Mouse (Mus musculus) forebrain, embryonic 12.5 days (tissue): ENCODE measurements around the gene Gm14085. TPM values are rescaled to one million over a fixed set of nuclear protein-coding genes. Genes with fewer than 3 reads are reported as not detected.
A peak's percentile ranks its signal among the peaks of the same experiment; 100 is the strongest.
"Not testable (repeated sequence)": the region's sequence is repeated elsewhere in the genome, so short reads cannot be mapped to it uniquely, and the experiment has no call there.

Experiments
- ATAC-seq: fragments of 200-750 bp; cut with Nextera tagmentation; 2 replicates; pipeline ENCODE4 v1.8.0; 2017; ENCODE audit warnings: moderate TSS enrichment; ENCODE audit not compliant: low FRiP score
- H3K27ac ChIP-seq: fragments of 300-500 bp; sonication (generic); 2 replicates; pipeline ENCODE4 v1.5.1; 2016; ENCODE audit warnings: mild to moderate bottlenecking
- H3K27me3 ChIP-seq: fragments of 300-500 bp; sonication (generic); 2 replicates; pipeline ENCODE4 v1.6.1; 2016; ENCODE audit warnings: mild to moderate bottlenecking
- H3K36me3 ChIP-seq: fragments of 300-500 bp; sonication (generic); replicated peaks from 2 replicates; pipeline ENCODE4 v1.6.1; 2016; ENCODE audit warnings: mild to moderate bottlenecking
- H3K4me1 ChIP-seq: fragments of 300-500 bp; sonication (generic); 2 replicates; pipeline ENCODE4 v1.6.1; 2016
- H3K4me2 ChIP-seq: fragments of 300-500 bp; sonication (generic); 2 replicates; pipeline ENCODE4 v1.6.1; 2016; ENCODE audit warnings: mild to moderate bottlenecking, moderate library complexity
- H3K4me3 ChIP-seq: fragments of 300-500 bp; sonication (generic); replicated peaks from 2 replicates; pipeline ENCODE4 v1.5.1; 2016; ENCODE audit warnings: mild to moderate bottlenecking
- H3K9ac ChIP-seq: fragments of 300-500 bp; sonication (generic); 2 replicates; pipeline ENCODE4 v1.6.1; 2016; ENCODE audit warnings: mild to moderate bottlenecking
- H3K9me3 ChIP-seq: fragments of 300-500 bp; sonication (generic); 2 replicates; pipeline ENCODE4 v1.6.1; 2016
- WGBS: fragments of 180-500 bp; shearing (Covaris S2); methylation state at CpG from one replicate; pipeline ENCODE4 v1.1.7; 2016; 5-methylcytosine and 5-hydroxymethylcytosine counted together
- polyA plus RNA-seq: library from polyadenylated mRNA; unstranded; fragments of >200 nt; fragmentation: Nextera tagmentation; extraction: Ambion mirVana; gene quantifications from 2 replicates; pipeline ENCODE4 v1.2.1, GENCODE M21; 2016

Gene Gm14085
- polyA plus RNA-seq, 1 experiment from 2014 or later, result not detected

GRCm38 (mm10) chr2:122486122-122486521 is 1.4 kb downstream of the Gm14085 start:
- H3K27me3 ChIP-seq, H3K4me3 ChIP-seq, ATAC-seq, H3K9me3 ChIP-seq, H3K36me3 ChIP-seq, H3K9ac ChIP-seq, H3K27ac ChIP-seq, H3K4me1 ChIP-seq, H3K4me2 ChIP-seq: not testable (repeated sequence)

GRCm38 (mm10) chr2:122486674-122487073 is 1.9 kb downstream of the Gm14085 start:
- Histone ChIP-seq H3K27me3 (no peaks in the 10 kb centered on the region), H3K36me3 (no peaks in the 10 kb centered on the region), H3K4me3 (no peak overlapping the region), H3K4me2 (no peak overlapping the region), H3K4me1 (no peaks in the 10 kb centered on the region), H3K27ac (no peak overlapping the region), H3K9me3 (no peaks in the 10 kb centered on the region), H3K9ac (no peak overlapping the region)
- 82% methylated on average over 2 of the region's 2 CpGs for WGBS
- ATAC-seq, result no peak

- not testable (repeated sequence) for ATAC-seq
- 96% methylated on average over 1 of the region's 1 CpGs for WGBS
Measured at GRCm38 (mm10) chr2:122529696-122530095, 45.0 kb downstream of the Gm14085 start.

GRCm38 (mm10) chr2:122531290-122531689 is 46.5 kb downstream of the Gm14085 start:
- H3K9ac ChIP-seq, result no peak overlapping the region
- no peaks in the 10 kb centered on the region for H3K36me3 ChIP-seq
- H3K4me2 ChIP-seq, result no peak overlapping the region
- 88% methylated on average over 7 of the region's 7 CpGs for WGBS
- H3K4me1 ChIP-seq, result no peaks in the 10 kb centered on the region
- no peaks in the 10 kb centered on the region for H3K27me3 ChIP-seq
- H3K27ac ChIP-seq, result no peak overlapping the region
- no peaks in the 10 kb centered on the region for H3K9me3 ChIP-seq
- no peak for ATAC-seq
- no peak overlapping the region for H3K4me3 ChIP-seq

More at GRCm38 (mm10) chr2:122529696-122530095, 45.0 kb downstream of the Gm14085 start:
- H3K4me2 ChIP-seq, H3K27ac ChIP-seq, H3K9ac ChIP-seq, H3K27me3 ChIP-seq, H3K4me1 ChIP-seq, H3K36me3 ChIP-seq, H3K4me3 ChIP-seq, H3K9me3 ChIP-seq: not testable (repeated sequence)

GRCm38 (mm10) chr2:122531726-122532125 is 47.0 kb downstream of the Gm14085 start:
- 79% methylated on average over 2 of the region's 2 CpGs for whole genome bisulfite sequencing
- no peak for ATAC-seq
- Histone ChIP-seq H3K4me2 (no peak overlapping the region), H3K27me3 (no peaks in the 10 kb centered on the region), H3K9me3 (no peaks in the 10 kb centered on the region), H3K36me3 (no peaks in the 10 kb centered on the region), H3K9ac (no peak overlapping the region), H3K27ac (no peak overlapping the region), H3K4me1 (no peaks in the 10 kb centered on the region), H3K4me3 (no peak overlapping the region)

- whole genome bisulfite sequencing, result 79% methylated on average over 2 of the region's 2 CpGs
- H3K36me3 ChIP-seq, result no peaks in the 10 kb centered on the region
- no peak overlapping the region for H3K4me2 ChIP-seq
- no peak overlapping the region for H3K4me3 ChIP-seq
- ATAC-seq, result no peak
- H3K9ac ChIP-seq, result no peak overlapping the region
- no peaks in the 10 kb centered on the region for H3K9me3 ChIP-seq
- H3K27ac ChIP-seq, result no peak overlapping the region
- H3K27me3 ChIP-seq, result no peaks in the 10 kb centered on the region
- no peaks in the 10 kb centered on the region for H3K4me1 ChIP-seq
Measured at GRCm38 (mm10) chr2:122532136-122532801, 47.5 kb downstream of the Gm14085 start.

GRCm38 (mm10) chr2:122532802-122533186 is 48.1 kb downstream of the Gm14085 start:
- no peaks in the 10 kb centered on the region for H3K4me1 ChIP-seq
- no peaks in the 10 kb centered on the region for H3K36me3 ChIP-seq
- no peak for ATAC-seq
- no peaks in the 10 kb centered on the region for H3K9me3 ChIP-seq
- H3K27me3 ChIP-seq, result no peaks in the 10 kb centered on the region
- H3K4me3 ChIP-seq, result no peak overlapping the region
- no peak overlapping the region for H3K9ac ChIP-seq
- WGBS, result 88% methylated on average over 2 of the region's 2 CpGs
- no peak overlapping the region for H3K4me2 ChIP-seq
- H3K27ac ChIP-seq, result no peak overlapping the region

GRCm38 (mm10) chr2:122533378-122533777 is 48.6 kb downstream of the Gm14085 start:
- Histone ChIP-seq H3K4me2 (no peak overlapping the region), H3K27ac (no peak overlapping the region), H3K9me3 (no peaks in the 10 kb centered on the region), H3K4me1 (no peaks in the 10 kb centered on the region), H3K27me3 (no peaks in the 10 kb centered on the region), H3K36me3 (no peaks in the 10 kb centered on the region), H3K4me3 (no peak overlapping the region), H3K9ac (no peak overlapping the region)
- no peak for ATAC-seq
- WGBS, result 83% methylated on average over 2 of the region's 2 CpGs

- no peak overlapping the region for H3K4me2 ChIP-seq
- H3K27me3 ChIP-seq, result no peaks in the 10 kb centered on the region
- no peak overlapping the region for H3K4me3 ChIP-seq
- no peak overlapping the region for H3K27ac ChIP-seq
- no peaks in the 10 kb centered on the region for H3K4me1 ChIP-seq
- no peaks in the 10 kb centered on the region for H3K9me3 ChIP-seq
- H3K36me3 ChIP-seq, result no peaks in the 10 kb centered on the region
- 87% methylated on average over 2 of the region's 2 CpGs for WGBS
- ATAC-seq, result no peak
- H3K9ac ChIP-seq, result no peak overlapping the region
Measured at GRCm38 (mm10) chr2:122534671-122535070, 49.9 kb downstream of the Gm14085 start.

- Histone ChIP-seq H3K4me1 (no peaks in the 10 kb centered on the region), H3K4me3 (no peak overlapping the region), H3K27me3 (no peaks in the 10 kb centered on the region), H3K4me2 (no peak overlapping the region), H3K36me3 (no peaks in the 10 kb centered on the region), H3K9me3 (no peaks in the 10 kb centered on the region), H3K9ac (no peak overlapping the region), H3K27ac (no peak overlapping the region)
- WGBS, result 34% methylated on average over 2 of the region's 2 CpGs
- no peak for ATAC-seq
Measured at GRCm38 (mm10) chr2:122558317-122558716, 73.6 kb downstream of the Gm14085 start.

GRCm38 (mm10) chr2:122561221-122561620 is 76.5 kb downstream of the Gm14085 start:
- Histone ChIP-seq H3K27me3 (no peaks in the 10 kb centered on the region), H3K9ac (no peak overlapping the region), H3K36me3 (no peaks in the 10 kb centered on the region), H3K4me1 (no peaks in the 10 kb centered on the region), H3K9me3 (no peaks in the 10 kb centered on the region), H3K4me2 (no peak overlapping the region), H3K27ac (no peak overlapping the region), H3K4me3 (no peak overlapping the region)
- ATAC-seq, result no peak
- WGBS, result 95% methylated on average over 5 of the region's 5 CpGs

- ATAC-seq, result no peak
- H3K27me3 ChIP-seq, result no peaks in the 10 kb centered on the region
- H3K4me1 ChIP-seq, result no peaks in the 10 kb centered on the region
- H3K36me3 ChIP-seq, result no peaks in the 10 kb centered on the region
- no peaks in the 10 kb centered on the region for H3K9me3 ChIP-seq
- no peak overlapping the region for H3K4me2 ChIP-seq
- no peak overlapping the region for H3K4me3 ChIP-seq
- H3K27ac ChIP-seq, result no peak overlapping the region
- no peak overlapping the region for H3K9ac ChIP-seq
- WGBS, result 96% methylated on average over 1 of the region's 1 CpGs
Measured at GRCm38 (mm10) chr2:122562251-122562650, 77.5 kb downstream of the Gm14085 start.

GRCm38 (mm10) chr2:122569439-122569838 is 84.7 kb downstream of the Gm14085 start:
- Histone ChIP-seq H3K9me3 (no peaks in the 10 kb centered on the region), H3K4me1 (no peaks in the 10 kb centered on the region), H3K36me3 (no peaks in the 10 kb centered on the region), H3K4me2 (no peak overlapping the region), H3K9ac (no peak overlapping the region), H3K4me3 (no peak overlapping the region), H3K27ac (no peak overlapping the region), H3K27me3 (no peaks in the 10 kb centered on the region)
- WGBS, result 21% methylated on average over 3 of the region's 3 CpGs
- ATAC-seq, result 0 out of 2 replicates have a peak, but pooled peaks have one; percentile 44
